Mouse (Mus musculus): ENCODE results near the gene Zfp316. TPM values are rescaled to one million over a fixed set of nuclear protein-coding genes. Genes with fewer than 3 reads are reported as not detected.

The Zfp316 gene
- polyA plus RNA-seq, 1 experiment from 2014 or later: 17.3 TPM

DNA sequence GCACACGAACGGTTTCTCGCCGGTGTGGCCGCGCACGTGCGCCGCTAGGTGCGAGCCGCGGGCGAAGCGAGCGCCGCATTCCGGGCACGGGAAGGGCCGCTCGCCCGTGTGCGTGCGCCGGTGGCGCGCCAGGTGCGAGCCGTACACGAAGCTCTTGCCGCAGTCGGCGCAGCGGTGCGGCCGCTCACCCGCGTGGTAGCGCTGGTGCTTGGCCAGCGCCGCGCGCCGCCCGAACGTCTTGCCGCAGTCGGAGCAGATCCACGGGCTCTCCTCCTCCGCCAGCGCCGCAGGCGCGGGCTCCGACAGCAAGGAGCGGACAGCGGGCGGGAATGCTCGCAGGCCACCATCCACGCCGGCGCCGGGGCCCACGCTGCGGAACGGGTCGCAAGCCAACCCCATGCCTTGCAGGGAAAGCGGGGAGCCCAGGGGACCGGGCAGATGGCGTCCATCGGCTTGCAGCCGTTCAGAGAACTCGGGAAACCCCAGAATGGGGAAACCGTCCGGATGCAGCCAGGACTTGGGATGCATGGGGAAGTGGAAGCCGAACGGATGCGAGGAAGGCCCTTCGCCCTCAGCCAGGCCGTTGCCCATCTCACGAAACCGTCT, 15.8 kb downstream of the Zfp316 start:
- no peaks in the 10 kb centered on the region for H3K9me3 ChIP-seq
- H3K4me2 ChIP-seq (replicated peaks): peak overlapping the region; percentile 64
- ATAC-seq (ENCODE audit: low FRiP score, low read depth): no peak
- WGBS: 4% methylated on average over 81 of the region's 81 CpGs
- peaks cover 77% of the 10 kb centered on the region for H3K36me3 ChIP-seq
- peaks cover 76% of the 10 kb centered on the region for H3K27me3 ChIP-seq (replicated peaks)
- peaks cover 18% of the 10 kb centered on the region for H3K4me1 ChIP-seq
- H3K27ac ChIP-seq: no peak overlapping the region
- H3K4me3 ChIP-seq: peak overlapping the region; percentile 31
- 0 out of 2 replicates have a peak overlapping the region, but pooled peaks have one; percentile 17 for H3K9ac ChIP-seq

DNA sequence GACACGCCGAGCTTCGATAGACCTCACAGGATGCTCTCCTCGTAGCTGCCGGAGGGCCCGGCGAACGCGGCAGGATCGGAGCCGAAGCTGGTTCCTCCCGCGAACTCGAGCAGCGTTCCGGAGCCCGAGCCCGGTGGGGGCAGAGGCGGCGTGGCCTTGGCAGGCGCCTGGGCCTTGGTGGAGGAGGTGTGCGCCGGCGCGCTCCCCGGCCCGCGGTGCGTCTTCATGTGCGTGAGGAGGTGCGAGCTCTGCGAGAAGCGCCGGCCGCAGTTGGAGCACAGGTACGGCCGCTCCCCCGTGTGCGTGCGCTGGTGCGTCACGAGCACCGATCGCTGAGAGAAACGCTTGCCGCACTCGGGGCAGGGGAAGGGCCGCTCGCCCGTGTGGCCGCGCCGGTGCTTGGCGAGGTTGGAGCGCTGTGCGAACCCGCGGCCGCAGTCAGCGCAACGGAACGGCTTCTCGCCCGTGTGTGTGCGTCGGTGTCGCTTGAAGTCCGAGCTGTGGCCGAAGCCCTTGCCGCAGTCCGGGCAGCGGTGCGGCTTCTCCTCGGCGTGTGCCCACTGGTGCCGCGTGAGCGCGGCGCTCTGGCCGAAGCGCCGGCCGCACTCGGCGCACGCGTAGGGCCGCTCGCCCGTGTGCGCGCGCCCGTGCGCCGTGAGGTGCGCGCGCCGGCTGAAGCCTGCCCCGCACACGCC, 16.5 kb downstream of the Zfp316 start:
- Histone ChIP-seq H3K36me3 (peaks cover 70% of the 10 kb centered on the region), H3K4me2 (replicated peaks) (peak overlapping the region; percentile 64), H3K4me3 (peak overlapping the region; percentile 31), H3K4me1 (peaks cover 18% of the 10 kb centered on the region), H3K27ac (no peak overlapping the region), H3K9me3 (no peaks in the 10 kb centered on the region), H3K27me3 (replicated peaks) (peaks cover 72% of the 10 kb centered on the region), H3K9ac (0 out of 2 replicates have a peak overlapping the region, but pooled peaks have one; percentile 17)
- ATAC-seq (ENCODE audit: low FRiP score, low read depth): no peak
- 2% methylated on average over 103 of the region's 103 CpGs for WGBS

DNA sequence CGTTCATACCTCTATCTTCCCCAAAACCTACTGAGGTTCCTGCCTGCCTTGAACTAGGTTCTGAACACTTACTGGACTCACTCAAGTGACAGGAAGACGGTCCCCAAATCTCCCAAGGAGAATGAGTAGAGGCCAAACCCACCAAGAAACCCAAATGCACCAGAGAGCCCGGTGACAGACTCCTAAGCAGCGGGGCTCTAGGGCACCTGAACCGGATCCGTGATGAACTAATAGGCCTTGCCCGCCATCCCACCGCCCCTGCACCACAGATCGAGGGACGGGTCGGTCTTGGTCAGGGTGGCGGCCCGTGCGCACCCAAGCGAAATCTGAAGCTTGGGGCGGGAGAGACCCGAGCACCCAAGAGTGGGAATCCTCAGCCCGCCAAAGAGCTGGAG, 17.0 kb downstream of the Zfp316 start:
- peaks cover 67% of the 10 kb centered on the region for H3K27me3 ChIP-seq (replicated peaks)
- H3K27ac ChIP-seq: no peak overlapping the region
- H3K4me2 ChIP-seq (replicated peaks): no peak overlapping the region; the same call in 1 of the 2 replicates
- H3K4me3 ChIP-seq: 0 out of 2 replicates have a peak overlapping the region, but pooled peaks have one; percentile 31
- WGBS: 22% methylated on average over 18 of the region's 18 CpGs
- H3K36me3 ChIP-seq: peaks cover 71% of the 10 kb centered on the region
- no peaks in the 10 kb centered on the region for H3K9me3 ChIP-seq
- no peak for ATAC-seq (ENCODE audit: low FRiP score, low read depth)
- peaks cover 18% of the 10 kb centered on the region for H3K4me1 ChIP-seq
- H3K9ac ChIP-seq: no peak overlapping the region

DNA sequence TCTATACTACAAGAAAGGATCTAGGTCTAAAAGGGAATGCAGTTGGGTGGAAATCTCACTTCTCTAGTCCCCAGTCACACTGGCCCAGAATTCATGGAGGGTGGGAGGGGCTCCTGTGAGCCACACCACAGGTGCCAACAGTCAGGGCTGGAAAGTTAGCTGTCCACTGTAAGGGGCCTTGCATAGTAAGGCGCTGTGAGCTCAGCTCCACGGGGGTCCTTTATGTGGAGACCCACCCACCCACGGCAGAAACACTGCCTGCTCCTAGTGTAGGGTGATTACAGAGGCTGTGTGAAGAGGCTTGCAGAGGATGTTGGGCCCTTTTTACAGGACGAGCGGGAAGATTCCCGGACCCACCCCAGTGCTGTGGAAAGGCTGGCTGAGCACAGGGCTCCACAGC, 17.8 kb downstream of the Zfp316 start:
- Histone ChIP-seq H3K36me3 (peaks cover 72% of the 10 kb centered on the region), H3K27me3 (replicated peaks) (peaks cover 60% of the 10 kb centered on the region), H3K9me3 (no peaks in the 10 kb centered on the region), H3K27ac (no peak overlapping the region), H3K9ac (no peak overlapping the region), H3K4me2 (replicated peaks) (no peak overlapping the region), H3K4me3 (no peak overlapping the region), H3K4me1 (peaks cover 18% of the 10 kb centered on the region)
- WGBS: 45% methylated on average over 6 of the region's 6 CpGs
- no peak for ATAC-seq (ENCODE audit: low FRiP score, low read depth)

DNA sequence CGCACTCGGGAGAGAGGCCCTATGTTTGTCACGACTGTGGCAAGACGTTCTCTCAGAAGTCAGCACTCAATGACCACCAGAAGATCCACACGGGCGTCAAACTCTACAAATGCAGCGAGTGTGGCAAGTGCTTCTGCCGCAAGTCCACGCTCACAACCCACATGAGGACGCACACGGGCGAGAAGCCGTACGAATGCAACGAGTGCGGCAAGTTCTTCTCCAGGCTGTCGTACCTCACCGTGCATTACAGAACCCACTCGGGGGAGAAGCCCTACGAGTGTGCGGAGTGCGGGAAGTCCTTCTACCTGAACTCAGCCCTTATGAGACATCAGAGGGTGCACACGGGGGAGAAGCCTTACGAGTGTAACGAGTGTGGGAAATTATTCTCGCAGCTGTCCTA, 24.9 kb downstream of the Zfp316 start:
- Histone ChIP-seq H3K27me3 (replicated peaks) (no peaks in the 10 kb centered on the region), H3K4me2 (replicated peaks) (no peak overlapping the region), H3K9me3 (no peaks in the 10 kb centered on the region), H3K9ac (no peak overlapping the region), H3K36me3 (peaks cover 91% of the 10 kb centered on the region), H3K4me3 (no peak overlapping the region), H3K27ac (no peak overlapping the region), H3K4me1 (no peaks in the 10 kb centered on the region)
- 96% methylated on average over 26 of the region's 26 CpGs for WGBS
- no peak for ATAC-seq (ENCODE audit: low FRiP score, low read depth)

DNA sequence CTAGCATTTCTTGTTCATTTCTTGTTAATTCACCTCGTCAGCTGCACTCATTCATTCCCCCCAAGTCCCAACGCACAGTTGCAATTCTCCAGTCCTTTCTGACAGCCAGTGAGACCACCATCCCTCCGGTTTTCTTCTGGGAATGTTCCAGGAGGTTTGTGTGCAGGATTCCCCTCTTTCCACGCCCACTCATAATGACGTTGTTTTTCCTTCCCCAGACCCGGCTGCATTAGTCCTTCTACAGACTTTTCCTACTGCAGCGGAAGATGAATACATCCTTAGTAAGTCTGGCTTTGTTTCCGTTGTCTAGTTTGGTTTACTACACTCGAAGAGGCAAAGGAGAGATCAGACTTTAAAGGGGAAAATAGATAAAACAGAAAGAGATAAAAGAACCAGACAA, 33.8 kb downstream of the Zfp316 start:
- peak overlapping the region; percentile 95 for H3K9ac ChIP-seq
- peaks cover 32% of the 10 kb centered on the region for H3K36me3 ChIP-seq
- H3K27ac ChIP-seq: no peak overlapping the region
- H3K4me3 ChIP-seq: peak overlapping the region; percentile 91
- H3K4me1 ChIP-seq: peaks cover 15% of the 10 kb centered on the region
- H3K4me2 ChIP-seq (replicated peaks): peak overlapping the region; percentile 81
- WGBS: 51% methylated on average over 9 of the region's 9 CpGs
- no peaks in the 10 kb centered on the region for H3K27me3 ChIP-seq (replicated peaks)
- ATAC-seq (ENCODE audit: low FRiP score, low read depth): no peak
- H3K9me3 ChIP-seq: no peaks in the 10 kb centered on the region

DNA sequence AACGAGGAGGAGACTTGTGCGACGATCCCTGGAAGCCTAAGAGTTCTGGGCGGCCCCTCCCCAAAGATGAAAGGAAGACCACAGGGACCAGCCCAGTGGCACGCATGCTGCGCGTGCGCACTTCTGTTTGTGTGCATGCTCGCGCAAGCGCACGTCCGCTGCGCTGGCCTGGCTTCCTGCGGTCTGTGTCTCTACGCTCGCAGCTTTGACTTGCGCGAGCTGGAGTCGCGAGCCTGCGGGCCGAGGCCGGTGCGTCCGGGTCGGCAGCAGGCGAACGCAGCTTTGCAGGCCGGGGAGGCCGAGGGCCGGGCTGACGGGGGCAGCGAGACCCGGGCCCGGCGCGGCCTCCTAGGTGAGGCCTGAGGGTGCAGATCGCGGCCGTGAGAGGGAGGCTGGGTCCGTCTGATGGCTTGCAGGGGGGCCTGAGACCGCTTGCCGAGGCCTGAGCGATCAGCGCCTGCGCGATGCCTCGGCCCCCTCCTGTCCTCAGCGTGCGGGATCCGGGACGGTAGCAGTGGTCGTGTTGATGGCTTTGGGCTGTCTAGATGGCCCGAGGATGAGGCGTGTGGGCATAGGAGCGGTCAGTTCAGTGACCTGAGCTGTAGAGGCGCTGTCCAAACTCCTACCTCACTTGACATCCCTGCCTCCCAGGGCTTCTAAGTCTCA, 34.7 kb downstream of the Zfp316 start, which contains the start of gene Zfp12:
Gene Zfp12 (plus strand): TSS at position 136 of the 666 bp plus-strand sequence.
- peak within 1 kb of the TSS; percentile 91 for H3K4me3 ChIP-seq
- peak within 1 kb of the TSS; percentile 95 for H3K9ac ChIP-seq
- H3K27ac ChIP-seq: peak within 1 kb of the TSS; percentile 95
- peak within 1 kb of the TSS; percentile 81 for H3K4me2 ChIP-seq (replicated peaks)
- H3K36me3 ChIP-seq: peaks cover 23% of the 10 kb centered on the region
- peak; percentile 98 for ATAC-seq (ENCODE audit: low FRiP score, low read depth)
- H3K9me3 ChIP-seq: no peaks in the 10 kb centered on the region
- H3K4me1 ChIP-seq: peaks cover 15% of the 10 kb centered on the region
- WGBS: under 1% methylated on average over 58 of the region's 58 CpGs
- H3K27me3 ChIP-seq (replicated peaks): no peaks in the 10 kb centered on the region

DNA sequence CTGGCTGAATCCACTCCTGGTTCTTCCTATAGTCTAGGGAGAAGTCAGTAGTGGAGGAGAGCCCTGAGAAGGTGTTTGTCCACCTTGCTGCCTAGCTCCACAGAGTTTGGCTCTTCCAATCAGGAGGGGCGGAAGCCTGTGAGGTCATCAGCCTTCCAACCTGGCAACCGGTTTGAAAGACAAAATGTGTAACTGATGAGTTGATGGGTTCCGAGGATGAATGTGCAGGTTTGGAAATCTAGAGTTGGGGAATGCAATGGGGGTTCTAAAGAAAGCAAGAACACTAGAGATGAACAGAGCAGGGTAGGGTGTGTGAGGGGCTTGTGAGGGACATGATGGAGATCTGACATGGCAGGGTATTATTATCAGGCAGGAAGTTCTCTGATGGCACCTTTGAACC, 43.0 kb downstream of the Zfp316 start, which contains the start of gene Spdye4a:
Gene Spdye4a (minus strand): TSS at position 101 of the 400 bp plus-strand sequence.
- WGBS: 90% methylated on average over 3 of the region's 3 CpGs
- H3K27ac ChIP-seq: no peak within 1 kb of the TSS
- ATAC-seq (ENCODE audit: low FRiP score, low read depth): no peak
- peaks cover 8% of the 10 kb centered on the region for H3K9me3 ChIP-seq
- H3K4me1 ChIP-seq: no peaks in the 10 kb centered on the region
- H3K27me3 ChIP-seq (replicated peaks): no peaks in the 10 kb centered on the region
- no peak within 1 kb of the TSS for H3K9ac ChIP-seq
- no peak within 1 kb of the TSS for H3K4me3 ChIP-seq
- no peaks in the 10 kb centered on the region for H3K36me3 ChIP-seq
- no peak within 1 kb of the TSS for H3K4me2 ChIP-seq (replicated peaks)

DNA sequence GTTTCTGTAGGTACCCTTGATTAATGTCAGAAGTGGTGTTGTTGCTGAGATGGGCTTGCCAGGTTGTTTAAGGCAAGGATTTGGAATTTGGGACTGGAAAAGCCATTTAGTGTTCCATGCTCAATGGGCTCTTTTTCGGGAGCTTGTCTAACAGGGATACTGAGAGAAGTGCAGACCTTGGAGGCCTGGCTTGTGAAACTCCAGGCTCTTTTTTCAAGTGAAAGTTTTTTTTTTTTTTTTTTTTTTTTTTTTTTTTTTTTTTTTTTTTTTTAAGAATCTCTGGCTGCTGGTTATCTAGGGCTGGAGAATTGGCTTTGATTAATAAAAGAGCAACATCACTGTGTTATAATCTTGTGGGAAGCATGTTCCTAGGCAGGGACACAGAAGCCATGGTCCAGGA, 47.5 kb downstream of the Zfp316 start:
- no peak for ATAC-seq (ENCODE audit: low FRiP score, low read depth)
- H3K27me3 ChIP-seq (replicated peaks): no peaks in the 10 kb centered on the region
- no peaks in the 10 kb centered on the region for H3K36me3 ChIP-seq
- no peaks in the 10 kb centered on the region for H3K9me3 ChIP-seq
- WGBS: 68% methylated on average over 1 of the region's 1 CpGs
- H3K9ac ChIP-seq: no peak overlapping the region
- H3K4me2 ChIP-seq (replicated peaks): no peak overlapping the region
- no peak overlapping the region for H3K27ac ChIP-seq
- H3K4me1 ChIP-seq: no peaks in the 10 kb centered on the region
- H3K4me3 ChIP-seq: no peak overlapping the region

DNA sequence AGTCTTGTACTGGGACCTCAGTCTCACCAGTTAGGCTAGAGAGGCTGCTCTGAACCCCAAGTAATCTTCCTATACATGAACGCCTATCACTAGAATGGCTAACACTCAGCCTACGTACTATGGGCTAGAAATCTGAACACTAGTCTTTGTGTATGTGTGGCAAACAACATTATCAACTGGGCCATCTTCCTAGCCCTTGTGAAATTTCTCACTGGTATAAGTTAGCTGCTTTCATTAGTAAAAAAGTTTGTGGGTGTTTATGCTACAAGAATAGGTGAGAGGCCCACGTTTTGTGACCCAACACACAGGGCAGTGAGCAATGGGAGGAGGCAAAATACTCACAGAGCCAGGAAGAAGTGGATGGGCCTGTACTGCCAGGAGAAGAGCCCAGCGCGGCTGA, 48.8 kb downstream of the Zfp316 start:
- Histone ChIP-seq H3K36me3 (no peaks in the 10 kb centered on the region), H3K9ac (no peak overlapping the region), H3K9me3 (no peaks in the 10 kb centered on the region), H3K4me3 (no peak overlapping the region), H3K27me3 (replicated peaks) (no peaks in the 10 kb centered on the region), H3K4me1 (no peaks in the 10 kb centered on the region), H3K27ac (no peak overlapping the region), H3K4me2 (replicated peaks) (no peak overlapping the region)
- WGBS: 81% methylated on average over 5 of the region's 5 CpGs
- no peak for ATAC-seq (ENCODE audit: low FRiP score, low read depth)

DNA sequence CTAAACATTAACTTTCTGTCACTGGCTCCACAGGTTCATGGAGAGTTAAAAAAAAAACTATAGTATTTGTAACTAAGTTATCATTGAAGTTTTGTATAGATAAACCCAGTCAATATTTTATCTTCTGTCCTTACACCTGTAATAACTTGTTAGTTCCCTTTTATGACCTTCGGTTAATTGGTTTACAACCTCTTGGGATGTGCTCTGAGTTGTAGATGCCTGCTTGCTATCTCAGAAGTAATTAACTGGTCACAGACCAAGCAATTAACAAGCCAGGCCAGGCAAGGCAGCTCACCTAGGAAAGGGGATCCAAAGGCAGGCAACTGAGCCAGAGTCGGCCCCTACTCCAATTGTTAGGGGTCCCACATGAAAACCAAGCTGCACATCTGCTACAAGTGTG, 56.0 kb downstream of the Zfp316 start:
- no peak for ATAC-seq (ENCODE audit: low FRiP score, low read depth)
- Histone ChIP-seq H3K9ac (no peak overlapping the region), H3K36me3 (no peaks in the 10 kb centered on the region), H3K9me3 (peaks cover 2% of the 10 kb centered on the region), H3K27ac (no peak overlapping the region), H3K4me1 (no peaks in the 10 kb centered on the region), H3K4me2 (replicated peaks) (no peak overlapping the region), H3K4me3 (no peak overlapping the region), H3K27me3 (replicated peaks) (no peaks in the 10 kb centered on the region)
- 60% methylated on average over 2 of the region's 2 CpGs for WGBS

DNA sequence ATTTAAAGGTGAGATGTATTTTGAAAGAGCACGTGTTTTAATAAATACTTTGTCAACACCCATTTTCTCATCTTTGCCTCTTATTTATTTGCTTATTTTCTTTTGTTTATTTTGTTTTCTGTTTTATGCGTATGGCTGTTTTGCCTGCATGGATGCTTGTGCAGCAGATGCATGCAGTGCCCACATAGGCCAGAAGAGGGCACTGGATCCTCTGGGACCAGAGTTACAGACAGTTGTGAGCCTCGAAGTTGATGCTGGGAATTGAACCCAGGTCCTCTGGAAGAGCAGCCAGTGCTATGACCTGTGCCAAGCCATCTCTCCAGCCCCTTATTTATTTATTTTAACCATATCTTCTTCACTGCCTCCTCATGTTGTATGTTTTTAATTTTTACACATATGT, 64.8 kb downstream of the Zfp316 start:
- Histone ChIP-seq H3K4me2 (replicated peaks) (no peak overlapping the region), H3K4me3 (no peak overlapping the region), H3K9ac (no peak overlapping the region), H3K27ac (no peak overlapping the region), H3K4me1 (no peaks in the 10 kb centered on the region), H3K27me3 (replicated peaks) (no peaks in the 10 kb centered on the region), H3K9me3 (peaks cover 9% of the 10 kb centered on the region), H3K36me3 (no peaks in the 10 kb centered on the region)
- 77% methylated on average over 3 of the region's 3 CpGs for WGBS
- no peak for ATAC-seq (ENCODE audit: low FRiP score, low read depth)
